Mouse (Mus musculus) stomach, postnatal 0 days (tissue): ENCODE measurements around the gene Pdcd11. TPM values are rescaled to one million over a fixed set of nuclear protein-coding genes. Genes with fewer than 3 reads are reported as not detected.
A peak's percentile ranks its signal among the peaks of the same experiment; 100 is the strongest.

Experiments
- ATAC-seq: fragments of 200-750 bp; cut with Nextera tagmentation; 2 replicates; pipeline ENCODE4 v1.8.0; 2017; ENCODE audit not compliant: low FRiP score, low TSS enrichment
- DNase-seq: peaks from one replicate; pipeline ENCODE4 v3.0.0-alpha.2; 2016; ENCODE audit warnings: low spot score
- H3K27ac ChIP-seq: fragments of 300-500 bp; sonication (generic); replicated peaks from 2 replicates; pipeline ENCODE4 v1.5.1; 2014; ENCODE audit warnings: mild to moderate bottlenecking, control low read depth
- H3K27me3 ChIP-seq: fragments of 300-500 bp; sonication (generic); 2 replicates; pipeline ENCODE4 v1.6.1; 2014; ENCODE audit warnings: low read length; ENCODE audit not compliant: control insufficient read depth, insufficient read depth
- H3K36me3 ChIP-seq: fragments of 300-500 bp; sonication (generic); 2 replicates; pipeline ENCODE4 v1.6.1; 2014; ENCODE audit warnings: low read length, mixed read lengths; ENCODE audit not compliant: control insufficient read depth, insufficient read depth
- H3K4me1 ChIP-seq: fragments of 300-500 bp; sonication (generic); replicated peaks from 2 replicates; pipeline ENCODE4 v1.6.1; 2014; ENCODE audit warnings: antibody characterized with exemption; ENCODE audit not compliant: control insufficient read depth, insufficient read depth
- H3K4me2 ChIP-seq: fragments of 300-500 bp; sonication (generic); replicated peaks from 2 replicates; pipeline ENCODE4 v1.6.1; 2014; ENCODE audit warnings: low read depth, mild to moderate bottlenecking, control low read depth, moderate library complexity
- H3K4me3 ChIP-seq: fragments of 300-500 bp; sonication (generic); 2 replicates; pipeline ENCODE4 v1.5.1; 2014; ENCODE audit warnings: low read depth, low read length, control low read depth
- H3K9ac ChIP-seq: fragments of 300-500 bp; sonication (generic); 2 replicates; pipeline ENCODE4 v1.6.1; 2014; ENCODE audit warnings: mild to moderate bottlenecking, low read length, control low read depth, mixed read lengths
- H3K9me3 ChIP-seq: fragments of 300-500 bp; sonication (generic); 2 replicates; pipeline ENCODE4 v1.6.1; 2016; ENCODE audit warnings: low read length; ENCODE audit not compliant: control insufficient read depth
- CTCF ChIP-seq: IDR thresholded peaks from 2 replicates; pipeline ENCODE4 v1.5.1; 2016; ENCODE audit warnings: antibody characterized with exemption, low read depth, mild to moderate bottlenecking, moderate library complexity
- EP300 ChIP-seq: optimal IDR thresholded peaks from 2 replicates; pipeline ENCODE3; 2016; ENCODE audit warnings: antibody characterized with exemption
- WGBS: fragments of 180-500 bp; shearing (Covaris S2); extraction: QIAGEN DNeasy Blood & Tissue Kit; methylation state at CpG from one replicate; pipeline ENCODE4 v1.1.7; 2014; 5-methylcytosine and 5-hydroxymethylcytosine counted together
- polyA plus RNA-seq: library from polyadenylated mRNA; unstranded; fragments of >200 nt; fragmentation: Nextera tagmentation; extraction: Ambion mirVana; gene quantifications from 2 replicates; pipeline ENCODE4 v1.2.1, GENCODE M21; 2015

Pdcd11 gene
- polyA plus RNA-seq, 1 experiment from 2014 or later = 4.2 TPM

GRCm38 (mm10) chr19:47104641-47105271, 14.2 kb downstream of the Pdcd11 start:
- Histone ChIP-seq H3K27ac (no peak overlapping the region), H3K4me1 (no peaks in the 10 kb centered on the region), H3K4me2 (no peak overlapping the region), H3K9me3 (no peaks in the 10 kb centered on the region), H3K4me3 (no peak overlapping the region), H3K27me3 (no peaks in the 10 kb centered on the region), H3K36me3 (peaks cover 47% of the 10 kb centered on the region), H3K9ac (no peak overlapping the region)
- no peak; the same call in 1 of the 2 replicates for ATAC-seq
- 85% methylated on average over 9 of the region's 9 CpGs for WGBS
- TF ChIP-seq CTCF = no peak
- no peak for TF ChIP-seq EP300
- no peak for DNase-seq

- Histone ChIP-seq H3K4me1 (no peaks in the 10 kb centered on the region), H3K36me3 (peaks cover 21% of the 10 kb centered on the region; the same call in 1 of the 2 replicates), H3K9ac (no peak overlapping the region), H3K9me3 (no peaks in the 10 kb centered on the region), H3K27me3 (no peaks in the 10 kb centered on the region), H3K4me2 (no peak overlapping the region), H3K4me3 (no peak overlapping the region), H3K27ac (no peak overlapping the region)
- ATAC-seq = no peak
- TF ChIP-seq EP300 = no peak
- no peak for TF ChIP-seq CTCF
- 60% methylated on average over 2 of the region's 2 CpGs for WGBS
- DNase-seq = no peak
These were observed 28.1 kb downstream of the Pdcd11 start for GRCm38 (mm10) chr19:47118634-47119033.

DNA sequence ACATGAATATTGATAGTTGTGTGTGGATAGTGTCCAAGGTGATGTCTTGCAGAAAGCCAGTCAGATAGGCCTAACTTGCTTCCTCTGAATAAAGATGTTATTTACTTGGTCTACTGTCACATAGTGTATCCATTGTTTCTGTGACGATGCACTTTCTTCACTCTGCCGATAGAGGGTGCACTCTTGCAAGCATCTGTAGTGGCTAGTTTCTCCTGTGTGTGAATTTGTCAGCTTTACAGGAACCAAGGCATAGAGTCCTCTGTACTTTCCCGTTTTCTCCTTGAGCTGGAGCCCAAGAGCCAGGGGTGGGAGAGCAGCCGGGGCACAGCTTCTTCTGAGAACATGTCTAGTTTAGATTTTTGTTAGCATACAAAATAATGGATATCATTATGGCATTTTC, 30.5 kb downstream of the Pdcd11 start:
- 39% methylated on average over 4 of the region's 4 CpGs for WGBS
- DNase-seq = no peak
- H3K36me3 ChIP-seq = peaks cover 21% of the 10 kb centered on the region; the same call in 1 of the 2 replicates
- H3K9ac ChIP-seq = no peak overlapping the region
- no peak overlapping the region for H3K4me2 ChIP-seq
- no peaks in the 10 kb centered on the region for H3K9me3 ChIP-seq
- H3K27ac ChIP-seq = no peak overlapping the region
- ATAC-seq = no peak
- no peak overlapping the region for H3K4me3 ChIP-seq
- H3K27me3 ChIP-seq = no peaks in the 10 kb centered on the region
- H3K4me1 ChIP-seq = no peaks in the 10 kb centered on the region
- TF ChIP-seq CTCF (peak; percentile 93), EP300 (no peak)

GRCm38 (mm10) chr19:47122802-47123201, 32.2 kb downstream of the Pdcd11 start:
- Histone ChIP-seq H3K4me2 (no peak overlapping the region), H3K4me1 (no peaks in the 10 kb centered on the region), H3K36me3 (peaks cover 23% of the 10 kb centered on the region; the same call in 1 of the 2 replicates), H3K27ac (no peak overlapping the region), H3K4me3 (no peak overlapping the region), H3K9me3 (no peaks in the 10 kb centered on the region), H3K9ac (no peak overlapping the region), H3K27me3 (no peaks in the 10 kb centered on the region)
- no peak for ATAC-seq
- peak; percentile 48 for DNase-seq
- whole genome bisulfite sequencing = 24% methylated on average over 2 of the region's 2 CpGs
- no peak for TF ChIP-seq EP300
- TF ChIP-seq CTCF = peak; percentile 81

DNA sequence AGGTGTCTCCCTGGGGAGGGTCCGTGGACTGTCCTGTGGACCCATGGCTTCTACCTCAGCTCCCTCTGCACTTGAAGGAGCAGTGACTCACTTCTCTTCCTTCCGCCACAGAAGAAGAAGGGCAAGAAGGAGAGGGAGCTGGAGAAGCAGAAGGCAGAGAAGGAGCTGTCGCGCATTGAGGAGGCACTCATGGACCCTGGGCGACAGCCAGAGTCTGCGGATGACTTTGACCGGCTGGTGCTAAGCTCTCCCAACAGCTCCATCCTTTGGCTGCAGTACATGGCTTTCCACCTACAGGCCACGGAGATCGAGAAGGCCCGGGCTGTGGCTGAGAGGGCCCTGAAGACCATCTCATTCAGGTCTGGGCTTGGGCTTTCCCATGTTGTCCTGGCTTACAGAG, 37.6 kb downstream of the Pdcd11 start:
- Histone ChIP-seq H3K9me3 (no peaks in the 10 kb centered on the region), H3K36me3 (peaks cover 42% of the 10 kb centered on the region), H3K4me1 (no peaks in the 10 kb centered on the region), H3K4me2 (no peak overlapping the region), H3K4me3 (no peak overlapping the region), H3K27me3 (no peaks in the 10 kb centered on the region), H3K9ac (no peak overlapping the region), H3K27ac (no peak overlapping the region)
- WGBS = 88% methylated on average over 10 of the region's 10 CpGs
- TF ChIP-seq EP300 (no peak), CTCF (no peak)
- ATAC-seq (no peak), DNase-seq (no peak)

GRCm38 (mm10) chr19:47128835-47129234, 38.3 kb downstream of the Pdcd11 start:
- no peak overlapping the region for H3K4me2 ChIP-seq
- no peaks in the 10 kb centered on the region for H3K9me3 ChIP-seq
- no peak for DNase-seq
- H3K36me3 ChIP-seq = peaks cover 42% of the 10 kb centered on the region
- no peaks in the 10 kb centered on the region for H3K27me3 ChIP-seq
- H3K9ac ChIP-seq = no peak overlapping the region
- H3K4me1 ChIP-seq = no peaks in the 10 kb centered on the region
- WGBS = 94% methylated on average over 11 of the region's 11 CpGs
- no peak for TF ChIP-seq EP300
- TF ChIP-seq CTCF = no peak
- H3K4me3 ChIP-seq = no peak overlapping the region
- ATAC-seq = no peak
- H3K27ac ChIP-seq = no peak overlapping the region
